Mouse (Mus musculus): ENCODE results near the gene Rpl32. TPM values are rescaled to one million over a fixed set of nuclear protein-coding genes. Genes with fewer than 3 reads are reported as not detected.

Gene Rpl32
- 100 to 1,000 TPM; 488 to 493 TPM for total RNA-seq (2021)
- long read RNA-seq, experiment 1, transcript Rpl32-201 (4 exons, 517 nt): major isoform, 60 of 74 reads
- long read RNA-seq, experiment 1, partial matches to known transcripts: 10 of 74 reads
- long read RNA-seq, experiment 1, other reads (novel, unspliced or antisense): 1 of 74 reads
- long read RNA-seq, experiment 2, transcript Rpl32-201 (4 exons, 517 nt): major isoform, 104 of 122 reads
- long read RNA-seq, experiment 2, transcript Rpl32-202 (3 exons, 906 nt): minor isoform, 7 of 122 reads
- long read RNA-seq, experiment 2, partial matches to known transcripts: 5 of 122 reads
- long read RNA-seq, experiment 2, other reads (novel, unspliced or antisense): 6 of 122 reads

GRCm38 (mm10) chr6:115808488-115809231, at the start of gene Rpl32:
Rpl32 (minus strand) TSS chr6:115808747.
- peak within 1 kb of the TSS; percentile 99 for H3K27ac ChIP-seq
- H3K4me3 ChIP-seq: peak within 1 kb of the TSS; percentile 95
- TF ChIP-seq CTCF (conservative IDR thresholded peaks at IDR 0.05): peak; percentile 80
- DNase-seq (ENCODE audit: low spot score in 2 of 2): peak; percentile 86

DNA sequence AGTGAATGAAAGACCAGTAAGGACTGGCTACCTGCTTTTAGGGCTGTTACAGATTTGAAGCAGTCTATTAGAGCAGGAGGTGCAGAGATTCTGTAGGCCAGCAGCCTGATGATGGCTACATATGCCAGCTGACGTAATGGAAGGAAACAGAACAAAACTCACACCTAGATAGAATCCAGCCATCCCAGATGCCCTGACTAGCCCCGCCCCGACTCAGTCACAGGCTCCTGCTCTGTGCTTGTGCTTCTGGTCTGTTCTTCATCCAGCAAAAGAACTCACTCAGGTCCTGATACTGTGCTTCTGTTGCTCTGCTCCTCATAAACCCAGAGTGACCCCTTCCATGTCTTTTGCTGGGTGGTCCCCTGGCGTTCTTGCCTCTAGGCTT, 47.8 kb upstream of the Rpl32 start:
- no peak for DNase-seq (ENCODE audit: low spot score in 2 of 2)
- peak overlapping the region; percentile 82 for H3K27ac ChIP-seq
- H3K4me3 ChIP-seq: no peak overlapping the region
- TF ChIP-seq CTCF (conservative IDR thresholded peaks at IDR 0.05): no peak

GRCm38 (mm10) chr6:115855733-115856360, 47.3 kb upstream of the Rpl32 start:
- DNase-seq (ENCODE audit: low spot score in 2 of 2): peak in 1 of 2 experiments; percentile 54
- peak overlapping the region; percentile 82 for H3K27ac ChIP-seq
- H3K4me3 ChIP-seq: no peak overlapping the region
- no peak for TF ChIP-seq CTCF (conservative IDR thresholded peaks at IDR 0.05)

- Histone ChIP-seq H3K4me3 (no peak overlapping the region), H3K27ac (peak overlapping the region; percentile 92)
- DNase-seq (ENCODE audit: low spot score in 2 of 2): no peak
- TF ChIP-seq CTCF (conservative IDR thresholded peaks at IDR 0.05): peak; percentile 74
Measured at GRCm38 (mm10) chr6:115854432-115854831, 45.9 kb upstream of the Rpl32 start.

DNA sequence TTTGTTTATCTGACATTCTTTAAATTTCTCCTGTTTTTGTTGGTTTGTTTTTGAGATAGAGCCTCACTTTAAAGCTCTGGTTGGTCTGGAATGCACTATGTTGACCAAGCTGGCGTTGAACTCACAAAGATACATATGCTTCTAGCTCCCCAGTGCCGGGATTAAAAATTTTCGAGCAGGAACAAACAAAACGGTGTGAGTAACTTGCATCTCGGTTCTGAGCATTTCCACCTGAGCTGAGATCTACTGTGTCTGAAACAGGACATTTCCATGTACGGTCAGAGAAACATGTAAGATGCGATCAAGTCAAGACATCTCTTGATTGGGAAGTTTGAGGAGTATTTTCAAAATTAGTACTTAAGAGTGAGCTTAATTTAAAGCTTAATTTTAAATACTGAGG, 45.4 kb upstream of the Rpl32 start:
- H3K27ac ChIP-seq: peak overlapping the region; percentile 92
- peak overlapping the region; percentile 67 for H3K4me3 ChIP-seq
- no peak for DNase-seq (ENCODE audit: low spot score in 2 of 2)
- TF ChIP-seq CTCF (conservative IDR thresholded peaks at IDR 0.05): no peak

GRCm38 (mm10) chr6:115853091-115853813, 44.7 kb upstream of the Rpl32 start, which contains the start of the genes Mbd4 and Ift122:
Mbd4 (minus strand) TSS chr6:115853371.
Ift122 (plus strand) TSS chr6:115853470.
- Histone ChIP-seq H3K27ac (peak within 1 kb of the TSS; percentile 92), H3K4me3 (peak within 1 kb of the TSS; percentile 67)
- peak; percentile 64 for TF ChIP-seq CTCF (conservative IDR thresholded peaks at IDR 0.05)
- DNase-seq (ENCODE audit: low spot score in 2 of 2): peak; percentile 98 to 100

DNA sequence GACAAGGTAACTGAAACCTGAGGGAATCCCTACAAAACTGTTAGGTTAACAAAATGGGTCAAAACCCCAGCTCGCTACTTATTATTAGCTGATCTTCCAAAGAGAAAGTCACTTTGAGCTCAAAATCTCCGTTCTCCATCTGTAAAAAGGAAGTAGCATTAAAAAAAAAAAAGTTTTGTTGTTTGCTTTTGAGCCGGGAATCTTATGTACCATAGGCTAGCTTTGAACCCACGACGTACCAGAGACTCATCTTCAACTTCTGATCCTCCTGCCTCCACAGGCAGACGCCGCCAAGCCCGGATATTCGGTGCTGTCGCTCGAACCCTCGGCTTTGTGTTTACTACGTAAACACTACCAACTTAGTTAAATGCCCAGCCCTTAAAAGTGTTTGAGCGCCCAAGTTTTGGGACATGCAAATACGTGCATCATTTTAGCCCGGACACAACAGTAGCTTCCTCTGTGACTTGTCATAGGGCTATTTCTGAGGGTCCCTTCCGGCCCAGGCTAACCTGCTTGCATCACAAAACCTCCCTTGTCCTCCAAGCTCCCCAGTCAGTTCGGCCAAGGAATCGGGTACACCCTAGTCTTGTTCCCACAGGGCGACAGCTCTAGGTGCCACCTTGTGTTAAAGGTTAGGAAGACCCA, 44.0 kb upstream of the Rpl32 start:
- TF ChIP-seq CTCF (conservative IDR thresholded peaks at IDR 0.05): no peak
- peak overlapping the region; percentile 73 for H3K27ac ChIP-seq
- peak overlapping the region; percentile 67 for H3K4me3 ChIP-seq
- no peak for DNase-seq (ENCODE audit: low spot score in 2 of 2)

GRCm38 (mm10) chr6:115848598-115849304, 40.2 kb upstream of the Rpl32 start:
- no peak for DNase-seq (ENCODE audit: low spot score in 2 of 2)
- Histone ChIP-seq H3K27ac (no peak overlapping the region), H3K4me3 (no peak overlapping the region)
- TF ChIP-seq CTCF (conservative IDR thresholded peaks at IDR 0.05): no peak

- DNase-seq (ENCODE audit: low spot score in 2 of 2): peak in 1 of 2 experiments; percentile 68
- TF ChIP-seq CTCF (conservative IDR thresholded peaks at IDR 0.05): peak; percentile 85
- Histone ChIP-seq H3K27ac (no peak overlapping the region; the same call in 1 of the 2 replicates), H3K4me3 (no peak overlapping the region)
Measured at GRCm38 (mm10) chr6:115846640-115847411, 38.3 kb upstream of the Rpl32 start.

DNA sequence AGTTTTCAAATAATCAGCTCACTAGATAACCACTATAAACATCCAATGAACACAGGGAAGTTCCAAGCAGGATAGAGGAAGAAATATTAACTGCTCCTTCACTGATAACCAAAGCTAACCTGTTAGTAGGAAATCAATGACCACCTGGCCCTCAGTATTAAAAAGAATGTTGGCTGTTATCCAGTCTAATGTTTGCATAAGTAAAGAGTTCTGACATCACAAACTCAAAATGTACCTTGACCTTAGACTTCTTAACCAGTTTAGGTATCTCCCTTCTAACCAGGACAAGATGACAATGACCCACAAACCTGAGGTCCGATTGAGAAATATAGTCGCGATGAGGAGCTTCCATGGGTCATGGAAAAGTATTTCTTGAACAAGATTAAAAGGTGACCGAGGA, 36.5 kb upstream of the Rpl32 start:
- no peak overlapping the region for H3K4me3 ChIP-seq
- no peak for TF ChIP-seq CTCF (conservative IDR thresholded peaks at IDR 0.05)
- H3K27ac ChIP-seq: no peak overlapping the region
- DNase-seq (ENCODE audit: low spot score in 2 of 2): no peak

DNA sequence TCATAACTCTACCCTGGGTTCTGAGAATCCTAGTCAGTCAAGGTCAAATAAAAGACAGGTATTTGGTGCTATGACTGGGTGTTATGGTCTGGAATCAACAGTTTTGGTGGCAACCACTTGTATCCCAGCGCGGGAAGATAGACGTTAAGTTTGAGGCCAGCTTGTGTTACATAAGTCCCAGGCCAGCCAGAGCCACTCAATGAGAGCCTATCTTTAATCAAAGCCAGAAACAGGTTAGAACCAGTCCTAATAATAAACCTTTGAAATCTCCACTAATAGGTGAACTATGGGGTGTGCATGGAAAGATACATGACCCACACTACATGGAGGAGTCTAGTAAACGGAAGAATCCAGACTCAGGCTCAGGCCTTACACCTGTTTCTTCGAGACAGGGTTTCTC, 30.2 kb upstream of the Rpl32 start:
- H3K27ac ChIP-seq: peak overlapping the region; percentile 72

More for the DNA sequence above, 30.2 kb upstream of the Rpl32 start:
- peak overlapping the region; percentile 60 for H3K4me3 ChIP-seq
- DNase-seq (ENCODE audit: low spot score in 2 of 2): no peak
- TF ChIP-seq CTCF (conservative IDR thresholded peaks at IDR 0.05): no peak
